Mouse (Mus musculus) hindbrain, embryonic 15.5 days (tissue): ENCODE data around the gene Scnn1a. TPM values are rescaled to one million over a fixed set of nuclear protein-coding genes. Genes with fewer than 3 reads are reported as not detected.

Experiments used
- ATAC-seq: fragments of 200-750 bp; cut with Nextera tagmentation; 2 replicates; pipeline ENCODE4 v1.8.0; 2017; ENCODE audit warnings: low read depth, moderate number of reproducible peaks, moderate TSS enrichment; ENCODE audit not compliant: low FRiP score
- H3K27ac ChIP-seq: fragments of 300-500 bp; sonication (generic); replicated peaks from 2 replicates; pipeline ENCODE4 v1.5.1; 2015; ENCODE audit warnings: mild to moderate bottlenecking, inconsistent platforms
- H3K27me3 ChIP-seq: fragments of 300-500 bp; sonication (generic); 2 replicates; pipeline ENCODE4 v1.6.1; 2015; ENCODE audit warnings: control low read depth, inconsistent platforms
- H3K36me3 ChIP-seq: fragments of 300-500 bp; sonication (generic); 2 replicates; pipeline ENCODE4 v1.6.1; 2015; ENCODE audit warnings: control low read depth, inconsistent platforms
- H3K4me1 ChIP-seq: fragments of 300-500 bp; sonication (generic); replicated peaks from 2 replicates; pipeline ENCODE4 v1.6.1; 2015; ENCODE audit warnings: control low read depth, inconsistent platforms
- H3K4me2 ChIP-seq: fragments of 300-500 bp; sonication (generic); 2 replicates; pipeline ENCODE4 v1.6.1; 2015; ENCODE audit warnings: moderate library complexity, mild to moderate bottlenecking, inconsistent platforms
- H3K4me3 ChIP-seq: fragments of 300-500 bp; sonication (generic); 2 replicates; pipeline ENCODE4 v1.5.1; 2015; ENCODE audit warnings: mild to moderate bottlenecking, inconsistent platforms
- H3K9ac ChIP-seq: fragments of 300-500 bp; sonication (generic); 2 replicates; pipeline ENCODE4 v1.6.1; 2015; ENCODE audit warnings: inconsistent platforms
- H3K9me3 ChIP-seq: fragments of 300-500 bp; sonication (generic); 2 replicates; pipeline ENCODE4 v1.6.1; 2016; ENCODE audit warnings: control low read depth, inconsistent platforms
- WGBS: fragments of 180-500 bp; shearing (Covaris S2); methylation state at CpG from one replicate; pipeline ENCODE4 v1.1.7; 2015; 5-methylcytosine and 5-hydroxymethylcytosine counted together
- polyA plus RNA-seq: library from polyadenylated mRNA; unstranded; fragments of >200 nt; fragmentation: Nextera tagmentation; extraction: Ambion mirVana; gene quantifications from 2 replicates; pipeline ENCODE4 v1.2.1, GENCODE M21; 2015

Scnn1a gene
- polyA plus RNA-seq, 1 experiment from 2014 or later, result 0.41 TPM

DNA sequence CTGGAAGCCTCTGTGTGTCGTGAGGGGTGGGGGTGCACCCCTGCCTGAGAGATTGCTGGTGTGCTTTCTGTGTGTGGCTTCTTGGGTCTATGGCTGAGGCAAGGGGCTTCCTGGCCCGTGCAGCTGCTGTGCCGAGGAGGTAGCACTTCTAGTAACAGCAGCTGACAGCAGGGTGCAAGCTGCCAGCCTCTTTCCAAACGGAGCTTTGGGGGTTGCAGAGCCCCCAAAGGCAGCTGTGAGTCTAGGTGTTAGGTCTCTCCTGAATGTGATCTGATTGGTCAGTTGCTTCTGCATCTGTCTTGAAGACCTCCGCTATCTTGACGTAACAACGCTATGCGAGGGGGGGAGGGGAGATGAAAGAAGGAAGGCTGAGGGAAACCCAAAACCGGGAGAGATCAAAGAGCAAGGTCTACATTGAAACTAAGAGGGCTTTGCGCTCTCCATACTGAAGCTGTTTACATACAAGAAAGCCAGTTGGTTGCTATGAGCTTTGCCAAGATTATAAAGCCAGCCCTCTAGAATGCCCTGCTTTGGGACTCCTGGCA is 34.8 kb downstream of the Scnn1a start:
- ATAC-seq, result no peak
- Histone ChIP-seq H3K4me3 (no peak overlapping the region), H3K9ac (no peak overlapping the region), H3K27me3 (peaks cover under 1% of the 10 kb centered on the region; the same call in 1 of the 2 replicates), H3K9me3 (no peaks in the 10 kb centered on the region), H3K36me3 (no peaks in the 10 kb centered on the region), H3K4me2 (peak overlapping the region; percentile 28), H3K27ac (no peak overlapping the region), H3K4me1 (peaks cover 17% of the 10 kb centered on the region)
- 9% methylated on average over 10 of the region's 10 CpGs for WGBS

DNA sequence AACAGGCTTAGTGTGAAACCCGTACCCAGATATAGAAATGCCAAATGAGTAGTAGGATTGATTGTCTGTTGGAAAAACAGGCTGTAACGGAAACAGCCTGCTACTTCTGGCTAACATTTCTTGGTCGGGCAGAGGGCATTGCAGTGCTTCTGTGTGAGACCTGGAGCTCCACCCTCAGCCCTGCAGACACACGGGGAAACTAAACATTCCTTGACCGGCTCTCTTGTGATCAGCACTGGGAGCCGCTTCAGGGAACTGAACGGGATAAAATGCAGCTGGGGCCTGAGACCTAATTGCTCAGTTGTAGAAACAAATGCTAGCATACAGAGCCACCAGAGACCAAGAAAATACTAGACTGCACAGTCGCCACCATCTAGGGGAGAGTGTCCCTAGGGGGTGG is 35.8 kb downstream of the Scnn1a start:
- Histone ChIP-seq H3K9me3 (no peaks in the 10 kb centered on the region), H3K4me1 (peaks cover 20% of the 10 kb centered on the region), H3K4me3 (no peak overlapping the region), H3K9ac (no peak overlapping the region), H3K4me2 (no peak overlapping the region), H3K27me3 (peaks cover 10% of the 10 kb centered on the region; the same call in 1 of the 2 replicates), H3K27ac (no peak overlapping the region), H3K36me3 (no peaks in the 10 kb centered on the region)
- no peak for ATAC-seq
- WGBS, result 49% methylated on average over 8 of the region's 8 CpGs

DNA sequence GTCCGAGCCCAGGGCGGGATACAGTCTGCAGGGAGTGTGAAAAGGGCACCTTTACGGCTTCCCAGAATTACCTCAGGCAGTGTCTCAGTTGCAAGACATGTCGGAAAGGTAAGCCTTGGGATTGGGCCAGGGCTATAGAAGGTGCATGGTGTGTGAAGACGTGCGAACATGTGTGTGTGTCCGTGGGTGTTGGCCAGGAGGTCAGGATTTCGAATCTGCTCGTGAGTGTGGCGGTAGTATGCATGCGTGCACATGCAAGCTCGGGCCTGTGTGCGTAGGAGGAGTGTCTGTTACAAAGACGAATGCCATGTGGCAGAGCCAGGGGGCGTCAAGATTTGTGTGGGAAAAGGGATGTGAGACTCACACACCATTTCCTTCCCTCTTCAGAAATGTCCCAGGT is 36.9 kb downstream of the Scnn1a start:
- Histone ChIP-seq H3K9me3 (no peaks in the 10 kb centered on the region), H3K9ac (no peak overlapping the region), H3K27me3 (peaks cover 14% of the 10 kb centered on the region), H3K27ac (no peak overlapping the region), H3K4me3 (no peak overlapping the region), H3K4me2 (no peak overlapping the region), H3K36me3 (no peaks in the 10 kb centered on the region), H3K4me1 (peaks cover 27% of the 10 kb centered on the region)
- WGBS, result 88% methylated on average over 15 of the region's 15 CpGs
- ATAC-seq, result no peak

DNA sequence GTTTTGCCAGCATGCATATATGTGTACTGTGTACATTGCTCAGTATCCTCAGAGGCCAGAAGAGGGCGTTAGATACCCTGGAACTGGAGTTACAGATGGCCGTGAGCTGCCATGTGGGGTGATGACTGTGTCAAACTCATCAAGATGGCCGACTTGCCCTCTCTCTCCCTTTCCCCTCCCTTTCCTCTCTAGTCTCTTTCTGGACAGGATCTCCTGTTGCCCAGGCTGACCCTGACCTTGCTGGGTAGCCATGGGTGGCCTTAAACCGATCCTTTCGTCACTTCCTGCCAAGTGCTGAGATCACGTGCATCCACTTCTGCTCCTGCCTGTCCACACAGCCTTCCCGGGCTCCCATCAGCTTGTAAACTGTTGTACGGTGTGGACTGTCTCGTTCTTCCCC is 39.5 kb downstream of the Scnn1a start:
- no peak overlapping the region for H3K4me2 ChIP-seq
- H3K9ac ChIP-seq, result no peak overlapping the region
- H3K36me3 ChIP-seq, result no peaks in the 10 kb centered on the region
- no peak overlapping the region for H3K27ac ChIP-seq
- no peak overlapping the region for H3K4me3 ChIP-seq
- no peaks in the 10 kb centered on the region for H3K9me3 ChIP-seq
- H3K4me1 ChIP-seq, result peaks cover 39% of the 10 kb centered on the region
- no peak for ATAC-seq
- peaks cover 40% of the 10 kb centered on the region for H3K27me3 ChIP-seq
- WGBS, result 56% methylated on average over 9 of the region's 9 CpGs

DNA sequence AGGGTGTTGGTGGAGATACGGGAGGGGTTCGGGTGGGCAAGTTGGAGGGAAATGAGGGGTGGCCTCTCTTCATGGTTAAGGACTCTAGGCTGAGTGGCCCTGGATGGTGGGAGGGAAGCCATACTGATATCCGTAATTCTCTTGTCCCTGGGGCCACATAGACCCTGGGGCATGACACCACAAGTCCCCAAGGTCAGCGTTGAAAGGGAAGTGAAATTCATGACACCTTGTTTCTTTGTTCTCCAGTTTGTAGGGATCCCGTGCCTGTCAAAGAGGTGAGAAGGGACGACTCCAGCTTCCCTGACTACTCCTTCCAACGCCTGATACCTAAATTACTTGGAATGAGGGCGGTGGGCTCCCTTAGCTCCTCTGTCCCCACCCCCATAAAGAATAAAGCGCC is 40.4 kb downstream of the Scnn1a start:
- Histone ChIP-seq H3K36me3 (no peaks in the 10 kb centered on the region), H3K27ac (no peak overlapping the region), H3K9ac (no peak overlapping the region), H3K4me2 (peak overlapping the region; percentile 60), H3K27me3 (peaks cover 40% of the 10 kb centered on the region), H3K4me3 (no peak overlapping the region), H3K9me3 (no peaks in the 10 kb centered on the region), H3K4me1 (peaks cover 30% of the 10 kb centered on the region)
- WGBS, result 44% methylated on average over 9 of the region's 9 CpGs
- no peak for ATAC-seq

DNA sequence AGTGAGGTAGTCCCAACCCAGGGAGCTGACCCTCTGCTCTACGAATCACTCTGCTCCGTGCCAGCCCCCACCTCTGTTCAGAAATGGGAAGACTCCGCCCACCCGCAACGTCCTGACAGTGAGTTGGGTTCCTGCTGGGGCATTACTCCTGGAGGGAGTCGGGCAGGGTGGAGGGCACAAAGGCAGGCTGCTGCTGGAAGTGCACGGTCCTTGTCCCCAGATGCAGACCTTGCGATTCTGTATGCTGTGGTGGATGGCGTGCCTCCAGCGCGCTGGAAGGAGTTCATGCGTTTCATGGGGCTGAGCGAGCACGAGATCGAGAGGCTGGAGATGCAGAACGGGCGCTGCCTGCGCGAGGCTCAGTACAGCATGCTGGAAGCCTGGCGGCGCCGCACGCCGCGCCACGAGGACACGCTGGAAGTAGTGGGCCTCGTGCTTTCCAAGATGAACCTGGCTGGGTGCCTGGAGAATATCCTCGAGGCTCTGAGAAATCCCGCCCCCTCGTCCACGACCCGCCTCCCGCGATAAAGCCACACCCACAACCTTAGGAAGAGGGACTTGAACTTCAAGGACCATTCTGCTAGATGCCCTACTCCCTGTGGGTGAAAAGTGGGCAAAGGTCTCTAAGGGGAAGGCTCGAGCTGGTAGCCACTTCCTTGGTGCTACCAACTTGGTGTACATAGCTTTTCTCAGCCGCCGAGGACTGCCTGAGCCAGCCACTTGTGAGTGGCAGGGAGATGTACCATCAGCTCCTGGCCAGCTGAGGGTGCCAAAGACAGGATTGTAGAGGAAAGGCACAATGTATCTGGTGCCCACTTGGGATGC is 41.2 kb downstream of the Scnn1a start:
- peak overlapping the region; percentile 31 for H3K4me3 ChIP-seq
- peaks cover 40% of the 10 kb centered on the region for H3K27me3 ChIP-seq
- H3K9me3 ChIP-seq, result no peaks in the 10 kb centered on the region
- peak overlapping the region; percentile 60 for H3K4me2 ChIP-seq
- no peaks in the 10 kb centered on the region for H3K36me3 ChIP-seq
- peak overlapping the region; percentile 8; the same call in 1 of the 2 replicates for H3K9ac ChIP-seq
- H3K27ac ChIP-seq, result no peak overlapping the region
- peak; percentile 63 for ATAC-seq
- 7% methylated on average over 38 of the region's 38 CpGs for WGBS
- H3K4me1 ChIP-seq, result peaks cover 30% of the 10 kb centered on the region

DNA sequence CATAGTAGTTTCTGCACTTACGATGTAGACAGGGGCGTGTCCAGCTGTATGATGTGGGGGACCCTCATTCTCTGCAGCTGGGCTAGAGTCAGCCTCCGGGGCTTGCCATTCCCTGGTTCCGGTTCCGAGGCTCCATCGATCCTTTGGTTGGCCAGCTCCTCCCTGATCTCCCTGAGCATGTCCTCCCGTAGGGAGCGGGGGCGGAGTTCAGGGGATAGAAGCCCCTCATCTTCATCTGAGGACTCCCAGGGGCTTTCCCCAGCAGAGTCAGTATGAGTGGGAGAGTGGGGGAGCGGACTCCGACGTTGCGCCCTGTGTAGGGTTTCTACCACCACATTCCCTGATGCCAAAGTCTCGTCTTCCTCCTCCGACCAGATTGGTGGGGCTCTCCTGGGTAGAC is 42.6 kb downstream of the Scnn1a start:
- H3K4me2 ChIP-seq, result peak overlapping the region; percentile 38

DNA sequence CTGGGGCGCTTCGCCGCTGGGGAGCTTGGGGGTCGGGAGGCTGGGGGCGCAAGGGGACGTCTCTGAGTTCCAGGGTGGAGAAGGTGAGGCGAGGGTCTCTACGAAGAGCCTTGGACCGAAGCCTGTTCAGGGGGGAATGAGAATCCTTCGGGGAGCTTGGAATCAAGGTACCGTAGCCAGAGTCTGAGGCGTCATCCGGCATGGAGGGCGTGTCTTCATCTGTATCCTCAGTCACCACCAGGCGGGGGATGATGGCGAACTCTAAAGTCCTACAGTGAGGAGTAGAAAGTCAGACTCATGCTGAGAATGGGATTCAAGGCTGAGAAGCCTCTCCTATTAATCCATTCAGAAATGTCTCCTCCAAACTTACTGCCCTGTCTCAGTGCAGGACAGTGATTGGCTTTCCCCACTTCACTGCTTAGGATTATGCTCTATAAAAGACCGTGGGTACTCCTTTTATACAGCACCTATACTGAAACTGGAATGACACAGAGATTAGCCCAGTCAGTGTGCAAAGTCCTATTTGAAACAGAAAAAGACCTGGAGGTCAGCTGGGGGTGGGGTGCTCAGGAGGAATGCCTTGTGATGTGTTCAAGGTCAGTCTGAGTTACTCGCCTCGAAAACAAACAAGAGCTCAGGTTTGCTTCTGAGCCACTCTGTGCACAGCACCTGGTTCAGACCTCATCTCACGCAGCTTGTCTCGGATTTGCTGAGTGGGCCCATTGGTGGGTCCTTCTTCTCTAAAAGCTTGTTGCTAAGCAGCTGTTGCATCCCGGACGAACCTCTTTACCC is 43.2 kb downstream of the Scnn1a start:
- no peak for ATAC-seq
- Histone ChIP-seq H3K27ac (no peak overlapping the region), H3K9ac (no peak overlapping the region), H3K27me3 (peaks cover 40% of the 10 kb centered on the region), H3K4me1 (peaks cover 30% of the 10 kb centered on the region), H3K9me3 (no peaks in the 10 kb centered on the region), H3K4me2 (peak overlapping the region; percentile 38), H3K36me3 (no peaks in the 10 kb centered on the region), H3K4me3 (peak overlapping the region; percentile 8; the same call in 1 of the 2 replicates)
- WGBS, result 6% methylated on average over 23 of the region's 23 CpGs

More for the DNA sequence above, 42.6 kb downstream of the Scnn1a start:
- WGBS, result 15% methylated on average over 15 of the region's 15 CpGs
- Histone ChIP-seq H3K4me3 (peak overlapping the region; percentile 8; the same call in 1 of the 2 replicates), H3K9ac (no peak overlapping the region), H3K4me1 (peaks cover 30% of the 10 kb centered on the region), H3K9me3 (no peaks in the 10 kb centered on the region), H3K27me3 (peaks cover 40% of the 10 kb centered on the region), H3K36me3 (no peaks in the 10 kb centered on the region), H3K27ac (no peak overlapping the region)
- no peak; the same call in 1 of the 2 replicates for ATAC-seq

DNA sequence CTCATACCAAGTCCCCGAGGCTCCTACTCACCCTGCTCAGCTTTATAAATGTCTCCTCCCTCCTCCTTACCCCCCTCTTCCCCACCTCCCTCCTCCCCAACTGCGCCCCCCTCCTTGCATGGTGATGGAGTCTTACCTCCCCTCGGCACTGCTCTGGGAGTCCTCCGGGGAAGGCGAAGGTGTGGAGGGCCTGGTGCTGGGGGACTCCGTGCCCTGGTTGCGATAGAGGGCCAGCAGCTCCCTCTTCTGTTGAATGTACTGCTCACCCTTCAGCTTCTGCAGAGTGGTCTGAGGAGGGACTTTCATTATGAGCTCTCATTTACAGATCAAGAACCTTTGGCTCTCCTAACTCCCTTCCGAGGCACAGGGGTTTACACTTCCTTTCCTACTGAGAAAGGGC is 44.0 kb downstream of the Scnn1a start:
- Histone ChIP-seq H3K36me3 (no peaks in the 10 kb centered on the region), H3K27me3 (peaks cover 40% of the 10 kb centered on the region), H3K9ac (no peak overlapping the region), H3K4me2 (no peak overlapping the region), H3K4me3 (no peak overlapping the region), H3K9me3 (no peaks in the 10 kb centered on the region), H3K4me1 (peaks cover 30% of the 10 kb centered on the region), H3K27ac (no peak overlapping the region)
- WGBS, result 8% methylated on average over 8 of the region's 8 CpGs
- ATAC-seq, result no peak

DNA sequence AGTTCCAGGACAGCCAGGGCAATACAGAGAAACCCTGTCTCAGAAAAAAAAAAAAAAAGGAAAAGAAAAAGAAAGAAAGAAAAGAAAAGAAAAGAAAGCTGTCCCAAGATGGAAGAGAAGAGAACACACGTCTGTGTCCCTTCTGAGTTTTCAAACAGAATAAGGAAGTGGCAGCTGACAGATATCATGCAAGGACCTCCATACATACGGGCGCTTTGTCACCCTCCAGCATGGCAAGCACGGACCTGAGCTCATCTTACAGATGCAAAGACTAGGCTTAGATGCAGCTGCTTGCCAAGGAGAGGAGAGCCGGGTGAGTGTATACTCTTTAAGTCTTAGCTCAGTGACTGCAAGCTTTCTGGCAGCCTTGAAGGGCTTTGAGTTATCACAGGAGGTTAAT is 45.1 kb downstream of the Scnn1a start:
- peaks cover 37% of the 10 kb centered on the region for H3K27me3 ChIP-seq
- no peaks in the 10 kb centered on the region for H3K9me3 ChIP-seq
- 88% methylated on average over 5 of the region's 5 CpGs for WGBS
- H3K4me3 ChIP-seq, result no peak overlapping the region
- no peak overlapping the region for H3K4me2 ChIP-seq
- ATAC-seq, result no peak
- H3K27ac ChIP-seq, result no peak overlapping the region
- no peaks in the 10 kb centered on the region for H3K36me3 ChIP-seq
- H3K9ac ChIP-seq, result no peak overlapping the region
- peaks cover 30% of the 10 kb centered on the region for H3K4me1 ChIP-seq

DNA sequence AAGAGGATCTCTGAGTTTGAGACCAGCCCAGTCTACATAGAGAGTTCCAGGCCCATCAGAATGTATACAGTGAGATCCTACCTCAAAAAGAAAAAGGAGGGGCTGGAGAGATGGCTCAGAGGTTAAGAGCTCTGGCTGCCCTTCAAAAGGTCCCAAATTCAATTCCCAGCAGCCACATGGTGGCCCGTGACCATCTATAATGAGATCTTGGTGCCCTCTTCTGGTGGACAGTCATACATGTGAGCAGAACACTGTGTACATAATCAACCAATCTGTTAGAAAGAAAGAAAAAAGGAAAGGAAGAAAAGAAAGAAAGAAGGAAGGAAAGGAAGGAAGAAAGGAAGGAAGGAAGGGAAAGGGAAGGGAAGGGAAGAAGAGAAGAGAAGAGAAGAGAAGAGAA is 45.7 kb downstream of the Scnn1a start:
- no peak overlapping the region for H3K4me3 ChIP-seq
- peaks cover 31% of the 10 kb centered on the region for H3K27me3 ChIP-seq
- no peak for ATAC-seq
- no peaks in the 10 kb centered on the region for H3K9me3 ChIP-seq
- 64% methylated on average over 1 of the region's 1 CpGs for WGBS
- H3K36me3 ChIP-seq, result no peaks in the 10 kb centered on the region
- H3K4me1 ChIP-seq, result peaks cover 27% of the 10 kb centered on the region
- H3K9ac ChIP-seq, result no peak overlapping the region
- no peak overlapping the region for H3K4me2 ChIP-seq
- H3K27ac ChIP-seq, result no peak overlapping the region
